Mouse (Mus musculus) spleen, postnatal 36 days (tissue): ENCODE data around the gene Hus1b.

ENCODE experiments used
- DNase-seq, 2 experiments: peaks; one replicate each; pipeline ENCODE4 v3.0.0; 2022; ENCODE audit warnings: low spot score in 2 of 2, mixed read lengths in 1 of 2

Gene Hus1b

GRCm38 (mm10) chr13:30949181-30949580 lies 1.6 kb upstream of the Hus1b start:
- peak; percentile 22 to 24 for DNase-seq

DNA sequence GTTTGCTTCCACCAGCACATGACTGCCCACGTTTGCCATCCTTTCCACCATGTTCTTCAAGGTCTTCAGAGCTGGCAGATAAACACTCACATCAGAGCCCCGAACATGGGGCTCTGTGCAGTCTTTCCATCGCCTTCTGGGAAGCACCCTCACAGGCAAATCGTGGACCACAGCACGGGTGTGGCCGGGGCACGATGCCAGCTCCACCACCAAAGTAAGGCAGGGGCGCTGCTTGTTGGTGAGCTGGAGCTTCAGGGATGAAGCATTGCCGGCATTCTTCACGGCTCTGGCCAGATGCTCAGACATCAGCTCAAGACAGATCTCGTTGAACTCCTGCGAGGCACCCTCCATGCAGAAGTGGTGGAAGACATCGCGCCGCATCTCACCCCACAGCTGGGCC lies 430 bp downstream of the Hus1b start:
- DNase-seq: peak; percentile 28 to 41

DNA sequence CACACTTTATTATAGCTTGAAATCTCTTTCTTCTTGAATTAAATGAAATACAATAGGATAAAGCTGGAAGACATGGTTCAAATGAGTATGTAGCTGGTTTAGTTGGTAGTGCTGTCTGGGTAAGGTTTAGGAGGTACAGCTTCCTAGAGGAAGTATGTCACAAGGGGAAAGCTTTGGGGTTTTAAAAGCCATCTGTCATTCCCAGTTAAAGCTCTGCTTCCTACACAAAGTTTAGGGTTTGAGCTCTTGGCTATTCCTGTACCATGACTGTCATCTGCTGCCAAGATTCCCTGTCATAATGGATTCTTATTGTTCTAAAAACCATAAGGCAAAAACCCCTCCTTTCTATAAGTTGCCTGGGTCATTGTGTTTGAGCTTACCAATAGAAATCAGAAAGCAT lies 1.8 kb downstream of the Hus1b start:
- DNase-seq: no peak

DNA sequence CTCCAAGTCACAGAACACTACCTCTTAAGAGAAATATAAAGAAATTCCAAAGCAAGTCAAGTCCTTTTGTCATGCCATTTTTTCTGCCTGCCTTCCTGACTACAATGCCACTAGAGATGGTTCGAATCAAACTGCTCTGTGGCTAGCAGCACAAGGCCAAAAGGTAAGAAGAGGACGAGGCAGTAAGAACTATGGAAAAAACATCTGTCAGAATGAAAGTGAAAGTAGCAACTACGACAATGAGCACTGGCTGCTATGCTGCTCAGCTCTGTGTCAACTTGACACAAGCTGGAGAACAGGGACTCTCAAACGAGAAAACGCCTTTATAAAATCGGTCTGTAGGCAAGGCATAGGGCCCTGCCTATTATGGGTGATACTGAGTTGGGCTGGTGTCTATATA lies 14.6 kb downstream of the Hus1b start:
- DNase-seq: peak in 1 of 2 experiments; percentile 14

- DNase-seq: no peak
These were observed 15.9 kb downstream of the Hus1b start for GRCm38 (mm10) chr13:30931613-30932012.

DNA sequence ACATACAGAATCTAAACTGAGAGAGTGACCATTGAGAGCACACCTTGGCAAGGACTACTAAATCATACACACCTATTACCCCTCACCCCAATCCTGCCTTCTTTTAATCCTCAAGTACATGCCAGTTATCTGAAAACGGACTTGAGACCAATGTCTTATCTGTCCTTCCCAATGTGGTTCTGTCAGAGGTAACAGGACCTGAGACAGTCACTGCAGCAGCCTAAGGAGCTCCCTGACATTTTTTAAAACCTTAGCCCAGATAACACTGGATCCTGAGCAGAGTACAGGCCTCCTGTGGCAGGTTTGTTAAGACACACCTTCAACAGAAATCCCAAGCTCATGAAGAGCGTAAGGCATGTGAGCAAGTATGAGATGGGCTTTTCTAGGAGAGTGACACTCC lies 18.4 kb downstream of the Hus1b start:
- DNase-seq: no peak

DNA sequence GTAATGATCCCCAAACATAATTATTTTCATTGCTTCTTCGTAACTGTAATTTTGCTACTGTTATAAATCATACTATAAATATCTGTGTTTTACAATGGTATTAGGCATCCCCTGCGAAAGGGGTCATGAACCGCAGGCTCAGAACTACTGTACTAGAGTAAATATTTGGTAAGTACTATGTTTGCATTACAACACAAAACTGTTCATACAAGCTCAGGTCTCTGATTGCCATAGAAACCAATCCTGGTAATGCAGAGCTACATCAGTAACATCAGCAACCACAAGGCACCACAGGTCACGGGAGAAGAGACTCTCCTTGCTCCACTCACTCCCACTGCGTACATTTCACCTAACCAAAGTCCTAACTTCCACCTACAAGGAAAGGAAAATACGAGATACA lies 23.3 kb downstream of the Hus1b start:
- no peak for DNase-seq

DNA sequence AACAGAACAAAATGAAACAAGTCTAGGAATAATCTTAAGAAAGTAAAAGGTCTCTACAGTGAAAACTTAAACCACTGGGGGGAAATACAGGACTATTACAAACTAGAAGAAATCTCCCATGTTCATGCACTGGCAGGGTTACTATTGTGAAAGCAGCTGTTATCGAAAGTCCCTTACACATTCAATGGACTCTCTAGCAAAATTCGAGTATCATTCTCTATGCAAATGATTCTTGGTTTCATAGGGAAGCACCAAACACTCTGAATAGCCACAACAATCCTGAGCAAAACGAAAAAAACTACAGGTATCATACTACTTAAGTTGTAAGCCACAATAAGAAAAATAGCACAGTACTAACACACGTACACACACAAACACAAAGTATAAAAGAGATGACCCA lies 25.6 kb downstream of the Hus1b start:
- DNase-seq: no peak

DNA sequence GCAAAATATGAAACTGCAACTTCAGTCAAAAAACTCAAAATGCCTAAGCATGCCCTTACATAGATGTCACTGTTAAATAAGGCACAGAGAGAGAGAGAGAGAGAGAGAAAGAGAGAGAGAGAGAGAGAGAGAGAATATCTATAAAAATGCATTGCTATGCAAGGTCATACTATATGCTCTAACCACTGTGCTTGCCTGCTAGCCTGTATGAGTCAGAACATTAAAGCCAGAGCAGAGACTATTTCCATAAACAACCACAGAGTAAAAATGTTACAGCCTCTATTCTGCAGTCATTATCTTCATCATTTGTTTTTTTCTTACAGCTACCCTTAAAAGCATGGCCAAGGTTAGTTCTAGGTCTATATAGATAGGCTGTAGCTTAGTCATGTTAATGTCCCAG lies 33.8 kb downstream of the Hus1b start:
- no peak for DNase-seq

GRCm38 (mm10) chr13:30913028-30913427 lies 34.5 kb downstream of the Hus1b start:
- DNase-seq: peak in 1 of 2 experiments; percentile 6

DNA sequence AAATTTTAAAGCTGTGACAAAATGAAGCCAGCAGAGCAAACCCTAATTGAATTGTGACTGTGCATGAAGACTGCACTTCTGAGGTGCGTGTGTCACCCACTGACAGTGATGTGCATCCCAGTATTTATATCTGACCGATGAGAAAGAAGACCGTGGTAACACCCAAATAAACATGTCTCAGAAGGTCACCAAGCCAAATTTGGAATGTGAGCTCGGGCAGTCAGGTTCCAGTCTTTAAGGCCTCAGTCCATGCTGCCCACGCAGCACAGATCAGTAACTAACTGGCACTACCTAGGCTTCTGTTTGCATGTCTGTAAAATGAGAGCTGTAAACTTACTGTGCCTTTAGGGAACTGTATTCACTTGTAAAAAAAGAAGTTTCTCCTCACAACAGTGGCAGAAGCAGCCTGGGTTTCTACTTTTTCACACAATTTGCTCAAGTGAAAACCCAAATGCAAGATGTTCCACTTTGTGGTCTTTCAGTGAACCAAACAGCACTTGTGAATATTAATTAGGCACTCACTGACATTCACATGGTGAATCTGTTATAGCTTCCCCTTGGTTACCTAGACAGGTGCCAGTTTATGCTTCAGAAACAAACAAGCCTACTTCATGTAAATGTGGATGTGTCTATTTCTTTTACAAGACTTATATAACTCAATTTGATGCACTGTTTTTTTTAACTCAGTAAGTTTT lies 35.5 kb downstream of the Hus1b start:
- DNase-seq: no peak

- DNase-seq: no peak
These were observed 36.7 kb downstream of the Hus1b start for GRCm38 (mm10) chr13:30910889-30911288.

DNA sequence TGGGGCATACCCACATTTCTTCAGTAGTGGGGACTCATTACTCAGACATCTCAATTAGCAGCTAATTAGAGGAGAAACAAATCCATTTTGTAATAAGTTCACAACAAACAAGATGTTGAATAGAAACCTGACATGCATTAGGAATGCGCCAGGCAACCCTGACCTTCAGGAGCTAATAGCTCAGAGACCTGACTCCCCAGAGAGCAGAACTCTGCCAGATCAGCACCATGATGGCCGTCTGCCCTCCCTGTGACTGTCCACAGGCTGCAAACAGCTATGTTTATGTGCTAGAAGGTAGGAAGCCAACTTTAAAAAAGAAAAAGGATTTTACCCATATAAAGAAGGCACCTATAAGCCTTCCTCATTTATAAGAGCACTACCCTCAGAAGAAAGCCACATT lies 45.3 kb downstream of the Hus1b start:
- no peak for DNase-seq

DNA sequence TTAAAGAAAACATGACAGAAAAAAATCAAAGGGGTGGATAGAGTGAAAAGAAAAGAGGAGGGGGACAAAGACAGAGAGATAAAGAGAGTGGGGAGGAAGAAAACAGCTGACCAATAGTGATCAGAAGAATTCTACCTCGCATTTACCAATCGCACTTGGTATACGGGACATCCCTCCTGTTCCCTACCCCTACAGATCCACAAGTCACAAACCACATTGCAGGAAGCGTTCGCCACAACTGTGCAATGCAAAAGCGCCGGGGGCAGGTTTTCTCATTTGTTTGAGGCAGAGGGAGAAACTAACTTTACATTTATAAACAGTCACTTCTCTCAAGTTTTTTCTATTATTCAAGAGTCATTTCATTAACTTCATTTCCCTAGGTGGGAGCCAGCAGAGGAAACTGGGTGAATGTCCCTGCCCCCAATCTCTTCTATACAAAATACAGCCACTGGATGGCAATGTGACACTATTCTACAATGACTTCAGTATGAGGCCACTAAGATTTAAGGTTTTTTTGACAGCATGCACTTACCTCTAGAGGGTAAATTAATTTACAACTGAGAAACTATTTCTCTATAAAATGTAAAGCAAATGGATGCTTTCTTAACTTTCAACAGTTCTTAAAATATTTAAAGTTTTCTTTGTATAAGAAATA lies 46.0 kb downstream of the Hus1b start:
- no peak for DNase-seq
